Mouse (Mus musculus): ENCODE measurements at regions not wholly inside any gene's neighbourhood (a gene's known extent, or its start where the extent isn't known, plus 50 kb on each side); places are given as distances from the start of the nearest gene placed in this dataset.
"Not testable (repeated sequence)": the region's sequence is repeated elsewhere in the genome, so short reads cannot be mapped to it uniquely, and the experiment has no call there.

DNA sequence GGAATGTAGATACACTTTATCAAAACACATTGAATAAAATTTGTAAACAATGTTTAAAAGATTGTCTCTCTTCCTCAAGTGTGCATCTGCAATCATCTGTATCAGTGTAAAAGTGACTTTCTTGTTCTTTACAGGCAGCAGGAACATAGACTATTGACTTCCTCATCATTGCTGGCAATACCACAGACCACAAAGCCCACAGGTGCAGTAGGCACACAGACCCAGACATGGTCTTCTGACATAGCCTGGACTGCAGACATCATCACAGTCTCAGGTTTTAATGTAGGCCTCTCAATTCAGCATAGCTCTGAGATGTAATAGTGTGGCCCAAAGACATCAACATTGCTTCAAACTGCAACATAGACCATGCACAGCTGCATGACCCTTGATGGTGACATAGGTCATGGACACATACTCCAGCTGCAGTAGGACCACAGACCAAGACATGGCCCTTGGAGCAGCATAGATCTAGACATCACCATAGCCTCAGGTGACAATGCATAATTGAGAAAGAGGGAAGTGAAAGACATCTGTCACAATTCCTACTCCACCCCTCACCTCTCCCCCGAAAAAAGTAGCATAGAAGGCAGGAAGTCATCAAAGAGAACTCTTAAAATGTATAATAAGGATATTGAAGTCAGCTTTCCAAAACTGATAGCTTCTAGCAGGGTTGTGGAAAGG is 74.1 kb upstream of the Speer2 start:
- DNase-seq (ENCODE audit: low spot score in 2 of 2) = no peak

DNA sequence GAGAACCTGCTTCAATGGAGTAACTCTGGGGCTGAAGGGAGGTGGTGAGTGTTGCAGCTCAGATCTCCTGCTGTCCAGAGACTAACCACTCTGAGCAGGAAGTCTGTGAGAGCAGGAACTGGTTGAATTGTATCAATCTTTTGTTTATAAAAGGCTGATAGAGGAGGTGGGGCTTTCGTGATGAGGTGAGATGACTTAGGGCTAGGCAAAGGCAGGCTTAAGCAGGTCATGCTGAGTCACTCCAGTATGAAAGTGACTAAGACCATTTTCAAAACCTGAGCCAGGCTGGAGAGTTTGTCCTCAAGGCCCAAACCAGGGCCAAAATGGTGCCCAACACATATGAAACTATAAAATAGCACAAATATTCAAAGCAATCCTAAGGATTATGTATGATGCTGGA is 80.1 kb upstream of the Speer2 start:
- no peak for DNase-seq (ENCODE audit: low spot score in 2 of 2)

DNA sequence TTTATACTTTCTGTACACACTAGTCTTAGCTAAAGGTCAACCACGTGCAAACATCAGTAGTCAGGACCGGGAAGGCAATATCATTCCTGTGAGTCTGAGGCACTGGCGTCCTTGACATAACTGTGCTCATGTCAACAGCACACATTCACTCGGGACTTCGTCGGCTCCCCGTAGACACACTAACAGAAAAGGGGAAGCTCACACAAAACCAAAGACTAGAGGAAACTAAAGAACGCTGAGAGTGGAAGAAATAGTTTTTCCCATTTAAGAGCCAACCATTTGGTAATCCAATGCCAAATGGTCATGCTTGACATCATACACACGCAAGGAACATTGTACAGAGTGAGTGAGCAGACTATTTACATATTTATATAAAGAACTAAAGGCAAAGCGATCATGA is 85.2 kb upstream of the Speer2 start:
- DNase-seq (ENCODE audit: low spot score in 2 of 2) = no peak

DNA sequence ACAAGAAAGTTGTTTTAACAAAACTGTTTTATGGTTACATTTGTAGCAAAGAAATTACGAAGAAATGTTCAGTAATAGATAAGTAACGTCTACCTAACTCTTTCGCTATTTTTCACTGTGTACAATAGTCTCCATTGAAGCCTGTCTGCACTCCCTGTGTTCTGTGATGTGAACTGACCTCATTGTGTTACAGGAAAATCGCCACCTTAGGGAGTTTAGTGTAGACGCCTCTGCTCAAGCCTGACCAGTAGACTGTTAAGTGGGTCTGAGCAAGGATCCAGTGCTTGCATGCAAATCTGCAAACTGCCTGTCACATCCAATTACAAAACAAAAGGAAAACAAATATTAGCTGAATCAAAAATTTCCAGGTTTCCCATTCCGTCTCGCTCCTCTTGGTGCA is 85.8 kb upstream of the Speer2 start:
- no peak for DNase-seq (ENCODE audit: low spot score in 2 of 2)

DNA sequence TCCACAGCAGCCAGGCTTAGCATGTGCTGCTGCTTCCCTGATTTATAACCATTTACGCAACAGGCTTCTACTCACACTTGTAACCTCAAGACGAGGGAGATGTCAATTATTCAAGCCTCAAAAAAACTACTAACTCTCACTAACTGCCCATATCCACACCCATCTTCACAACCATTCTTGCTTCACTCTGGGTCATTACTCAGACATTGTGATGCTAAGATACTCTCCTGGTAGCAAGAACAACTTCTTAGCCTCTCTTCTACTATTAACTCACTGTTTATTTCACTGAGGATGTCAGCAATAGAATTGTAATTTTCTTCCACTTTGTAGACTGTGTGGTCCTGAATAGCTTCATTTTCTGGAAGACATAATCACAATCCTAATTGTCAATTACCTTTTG is 88.0 kb upstream of the Speer2 start:
- no peak for DNase-seq (ENCODE audit: low spot score in 2 of 2)

DNA sequence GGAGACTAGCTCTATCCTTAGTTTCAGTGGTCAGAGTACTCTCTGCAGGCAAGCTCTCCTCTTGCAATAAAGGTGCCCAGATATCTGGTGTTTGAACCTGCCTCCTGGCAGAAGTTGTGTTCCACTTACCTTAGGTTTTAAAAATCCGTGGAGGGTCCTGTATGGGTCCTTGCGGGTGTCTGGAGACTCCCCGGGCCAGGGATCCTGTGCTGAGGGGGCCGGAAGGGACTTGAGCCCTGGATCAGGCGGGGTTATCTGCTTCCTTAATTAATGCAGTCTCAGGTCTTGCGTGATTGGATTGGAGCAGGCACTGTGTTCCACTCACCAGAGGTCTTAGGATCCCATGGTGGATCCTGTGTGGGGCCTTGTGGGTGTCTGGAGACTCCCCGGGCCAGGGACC is 103.0 kb upstream of the Speer2 start:
- not testable (repeated sequence) for DNase-seq (ENCODE audit: low spot score in 2 of 2)

DNA sequence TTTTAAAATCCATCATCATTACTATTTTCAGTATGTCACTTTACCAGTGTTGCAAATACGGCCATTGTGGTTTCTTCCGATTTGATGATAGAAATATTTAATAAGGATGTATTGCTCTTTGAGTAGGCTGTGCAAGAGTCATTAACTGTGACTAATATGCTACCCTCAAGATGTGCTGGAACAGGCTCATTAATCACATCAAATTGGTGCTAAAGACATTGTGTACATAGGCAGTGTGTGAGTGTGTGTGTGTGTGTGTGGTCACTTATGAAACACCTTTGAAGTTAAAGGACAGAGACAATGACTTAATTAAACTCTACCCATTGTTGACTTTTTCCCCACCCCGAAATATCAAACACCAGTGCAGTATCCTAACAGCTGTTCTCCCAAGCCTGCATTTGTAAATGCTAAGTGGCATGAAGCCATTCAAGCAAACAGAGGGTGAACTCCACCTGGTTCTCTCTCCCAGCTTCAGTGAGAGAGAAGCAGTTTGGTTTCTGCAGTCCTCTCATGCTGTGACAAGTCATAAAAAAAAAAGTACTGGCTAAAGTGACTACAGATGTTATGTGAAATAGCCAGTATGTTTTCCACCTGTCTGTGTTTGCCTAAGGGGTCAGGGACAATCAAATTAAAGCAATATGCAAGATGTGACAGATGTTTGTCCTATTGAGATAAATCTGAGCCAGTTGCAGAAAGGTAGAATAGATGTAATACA is 116.4 kb upstream of the Speer2 start:
- DNase-seq (ENCODE audit: low spot score in 2 of 2) = no peak

DNA sequence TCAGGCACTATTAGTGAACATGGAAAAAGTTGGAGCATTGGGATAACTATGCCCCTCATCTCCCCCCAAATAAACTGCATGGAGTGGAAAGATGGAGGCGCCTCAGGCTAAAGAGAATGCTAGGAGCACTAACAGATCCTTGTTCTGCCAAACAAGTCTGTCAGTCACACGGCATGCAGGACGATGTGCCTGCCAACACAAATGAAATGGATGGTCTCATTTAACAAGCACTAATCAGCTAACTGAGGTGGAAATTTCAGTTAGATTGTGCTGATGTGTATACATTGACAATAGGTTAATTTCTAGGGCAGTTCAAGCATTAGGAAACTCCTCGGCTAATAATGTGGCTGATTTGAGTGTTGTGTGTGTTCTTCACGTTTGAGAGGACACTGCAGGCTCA is 120.8 kb upstream of the Speer2 start:
- no peak for DNase-seq (ENCODE audit: low spot score in 2 of 2)

DNA sequence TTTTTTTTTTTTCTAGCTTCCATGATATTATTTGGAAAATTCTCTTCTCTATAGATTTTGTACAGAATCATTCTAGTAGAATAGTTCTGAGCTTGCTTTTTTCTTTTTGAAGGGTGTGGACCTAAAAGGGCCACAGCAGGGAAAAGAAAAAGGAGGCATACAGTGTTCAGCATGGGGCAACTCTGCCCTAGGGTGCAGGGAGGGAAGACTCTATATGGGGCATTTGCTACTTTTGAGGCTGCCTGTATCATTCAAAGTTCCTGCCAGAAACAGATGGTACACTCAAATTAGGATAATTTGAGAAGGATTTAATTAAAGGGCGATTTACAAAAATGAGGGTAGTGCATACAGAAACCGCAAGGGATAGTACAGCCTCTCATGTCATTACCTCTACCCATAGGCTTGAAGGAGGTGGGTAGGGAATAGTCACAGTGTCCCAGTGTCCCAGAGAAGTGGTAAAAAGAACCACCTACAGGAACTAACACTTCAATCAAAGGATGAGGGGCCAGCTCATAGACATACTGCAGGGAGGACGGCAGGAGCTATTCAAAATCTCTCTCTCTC is 128.4 kb upstream of the Speer2 start:
- no peak for DNase-seq (ENCODE audit: low spot score in 2 of 2)

DNA sequence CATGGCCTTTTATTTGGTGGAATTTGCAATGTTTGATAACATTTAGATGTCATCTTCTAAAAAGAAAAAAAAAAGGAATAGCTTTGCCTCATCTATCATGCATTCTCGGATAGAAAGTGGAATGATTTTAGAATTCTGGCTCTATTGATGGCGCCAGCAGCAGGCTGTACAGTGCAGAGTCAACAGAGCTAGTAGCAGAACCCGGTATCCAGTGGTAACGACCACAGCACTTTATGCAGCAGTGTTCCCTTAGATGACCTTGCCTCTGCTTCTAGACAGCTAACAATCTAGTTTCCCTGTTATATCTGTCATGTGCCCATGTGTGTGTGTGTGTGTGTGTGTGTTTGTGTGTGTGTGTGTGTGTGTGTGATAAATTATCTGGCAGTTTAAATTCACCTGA is 129.2 kb upstream of the Speer2 start:
- DNase-seq (ENCODE audit: low spot score in 2 of 2) = no peak

DNA sequence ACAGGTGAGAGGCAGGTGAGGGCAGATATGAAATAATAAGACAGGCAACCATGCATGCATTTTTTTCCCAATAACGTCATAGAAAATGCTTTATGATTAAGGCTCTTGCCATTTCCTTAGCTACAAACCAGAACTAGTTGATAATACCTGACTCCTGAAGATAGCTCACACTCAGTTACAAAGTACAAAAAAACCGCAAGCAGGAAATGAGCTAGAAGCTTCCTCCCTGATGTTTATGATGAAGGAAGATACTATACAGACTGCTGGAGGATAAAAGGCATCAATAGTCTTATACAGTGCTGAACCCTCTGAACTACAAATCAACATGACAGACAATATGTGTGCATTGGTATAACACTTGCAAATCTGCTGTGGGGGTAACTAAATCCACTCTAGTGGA is 143.3 kb upstream of the Speer2 start:
- no peak for DNase-seq (ENCODE audit: low spot score in 2 of 2)

DNA sequence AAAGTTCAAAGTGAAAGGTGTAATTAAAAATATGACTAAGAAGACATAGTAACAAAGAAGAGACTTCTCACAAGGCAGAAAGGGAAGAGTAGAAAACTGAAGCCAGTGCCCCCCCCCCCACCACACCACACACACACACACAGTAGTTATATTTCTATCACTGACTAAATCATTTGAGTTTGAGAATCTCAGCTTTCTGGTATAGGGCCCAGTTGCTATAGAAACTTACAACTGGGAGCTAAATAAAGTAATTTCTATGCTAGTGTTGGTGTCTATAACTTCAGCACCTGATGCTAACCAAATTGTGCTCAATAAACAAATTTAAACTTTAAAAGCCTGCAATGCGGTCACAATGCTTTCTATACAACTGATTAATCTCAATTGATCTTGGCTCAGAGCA is 153.4 kb upstream of the Speer2 start:
- DNase-seq (ENCODE audit: low spot score in 2 of 2) = no peak

DNA sequence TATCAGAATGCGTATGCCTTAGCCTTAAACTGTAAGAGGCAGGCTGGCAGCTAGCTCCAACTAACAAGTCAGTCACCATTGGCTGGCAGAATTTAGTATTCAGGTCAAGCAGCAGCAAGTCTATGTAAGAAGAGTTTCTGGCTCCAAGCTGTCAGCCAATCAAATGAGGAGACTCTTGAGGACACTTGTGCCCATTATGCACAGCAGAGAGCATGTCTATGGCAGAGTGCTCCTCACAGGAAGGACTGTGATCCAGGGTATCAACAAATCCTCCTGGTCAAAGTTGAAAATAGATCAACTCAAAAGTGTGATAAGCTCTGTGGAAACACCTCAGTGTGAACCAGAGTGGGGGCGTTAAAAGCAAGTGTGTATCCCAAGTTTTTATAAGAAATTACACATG is 156.0 kb upstream of the Speer2 start:
- DNase-seq (ENCODE audit: low spot score in 2 of 2) = no peak

DNA sequence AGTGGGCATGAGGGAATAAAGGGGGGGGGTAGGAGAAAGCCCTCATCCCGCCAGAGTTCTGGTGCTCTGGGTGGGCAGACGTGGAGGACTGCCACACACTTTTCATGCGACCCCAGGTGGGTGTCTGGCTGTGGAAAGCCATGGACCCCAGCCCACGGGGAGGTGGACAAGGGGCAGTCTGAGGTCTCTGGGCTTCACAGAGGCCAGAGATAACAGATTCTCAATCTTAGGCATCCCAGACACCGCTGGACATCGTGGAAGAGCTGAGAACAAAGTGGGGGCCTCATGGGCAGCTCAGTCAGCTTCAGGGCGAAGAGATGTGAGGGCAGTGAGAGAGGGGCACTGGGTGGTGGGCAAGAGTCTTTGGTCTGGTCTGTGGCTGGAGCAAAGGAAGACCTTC is 157.9 kb upstream of the Speer2 start:
- DNase-seq (ENCODE audit: low spot score in 2 of 2) = no peak

DNA sequence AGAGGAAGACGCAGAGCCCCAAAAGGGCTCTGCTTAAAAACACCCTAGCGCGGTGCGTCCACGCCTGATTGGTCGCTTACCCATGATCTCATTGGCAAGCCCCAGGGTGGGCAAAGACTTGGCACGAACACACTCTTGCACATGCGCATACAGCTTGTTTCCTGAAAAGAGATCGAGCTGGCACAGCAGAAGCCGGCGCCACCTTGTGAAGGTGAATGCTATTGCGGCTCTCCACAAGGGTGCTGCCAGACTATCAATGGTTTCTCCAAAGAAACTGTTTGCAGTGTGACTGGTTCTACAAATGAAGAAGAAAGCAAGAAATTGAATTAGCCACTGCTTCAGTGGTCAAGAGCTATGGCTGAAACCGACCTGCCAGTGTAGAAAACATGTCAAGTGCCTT is 165.1 kb upstream of the Speer2 start:
- DNase-seq (ENCODE audit: low spot score in 2 of 2) = peak; percentile 5 to 21

DNA sequence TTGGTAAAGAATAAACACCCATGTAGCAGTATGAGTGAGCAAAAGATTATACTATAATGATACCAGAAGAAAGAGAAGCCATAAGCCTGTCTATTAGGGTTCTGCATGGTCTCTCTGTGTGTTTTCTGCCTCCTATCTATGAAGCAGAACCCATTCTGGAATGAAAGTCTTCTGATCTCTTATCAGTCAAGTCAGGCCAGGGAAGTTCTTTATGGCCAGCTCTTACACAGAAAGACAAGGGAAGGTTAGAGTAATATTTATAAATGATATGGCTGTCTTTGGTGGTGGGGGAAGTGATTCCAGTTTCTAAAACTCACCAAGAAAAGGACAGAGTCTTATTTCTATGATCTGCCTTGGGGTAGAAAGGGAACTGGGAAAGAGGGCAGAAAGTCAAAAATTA is 182.0 kb upstream of the Speer2 start:
- DNase-seq (ENCODE audit: low spot score in 2 of 2) = no peak

DNA sequence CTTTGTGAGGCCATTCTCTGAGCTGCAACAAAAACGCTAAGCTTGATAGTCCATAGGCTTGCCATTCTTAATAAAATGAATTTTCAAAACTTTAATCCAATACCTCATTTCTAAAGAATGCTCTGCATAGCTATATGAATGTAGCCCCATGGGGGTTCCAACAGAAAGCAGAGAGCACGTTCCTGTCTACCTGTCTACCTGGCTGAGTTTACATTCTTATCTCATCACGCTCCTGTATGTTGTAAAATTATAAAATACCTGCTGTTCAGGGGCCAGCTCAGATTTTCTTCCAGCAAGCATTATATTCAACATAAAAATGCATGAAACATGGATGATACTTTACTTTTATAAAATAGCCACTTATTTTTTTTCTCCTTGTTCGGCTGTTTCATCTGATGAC is 182.5 kb upstream of the Speer2 start:
- DNase-seq (ENCODE audit: low spot score in 2 of 2) = no peak

DNA sequence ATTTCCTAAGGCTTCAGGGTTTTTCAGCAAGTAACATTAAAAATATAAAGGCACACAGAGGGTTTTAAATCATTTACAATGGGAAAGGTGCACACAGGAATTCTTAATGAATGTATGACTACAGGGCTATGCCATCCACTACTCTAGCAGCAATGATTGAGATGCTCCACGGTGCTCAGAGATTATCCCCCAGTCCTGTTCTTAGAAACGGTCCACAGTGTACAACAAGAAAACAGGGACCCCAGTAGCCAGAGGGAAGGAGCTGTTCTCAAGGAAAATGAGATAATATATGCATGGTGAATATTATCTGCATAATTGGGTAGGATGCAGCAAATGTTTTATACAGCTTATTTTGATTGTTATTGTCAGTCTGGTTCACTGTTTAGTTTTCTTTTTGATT is 186.3 kb upstream of the Speer2 start:
- no peak for DNase-seq (ENCODE audit: low spot score in 2 of 2)

DNA sequence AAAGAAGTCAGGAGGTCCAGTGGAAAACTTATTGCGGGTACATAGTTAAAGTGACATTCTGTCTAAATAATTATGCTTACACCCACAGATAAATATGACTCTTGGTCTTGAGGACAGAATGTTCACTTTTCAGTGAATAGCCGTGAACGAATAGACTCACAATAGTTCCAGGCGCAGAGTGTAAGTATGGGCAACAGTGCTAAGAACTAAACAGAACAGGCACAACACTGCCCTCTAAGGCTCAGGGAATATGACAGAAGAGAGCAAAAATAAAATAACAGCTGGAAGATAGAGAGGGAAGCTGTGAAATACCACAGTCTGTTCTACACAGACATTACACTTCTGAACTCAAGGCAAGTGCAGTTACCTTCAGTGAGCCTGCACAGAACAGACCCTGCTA is 207.9 kb upstream of the Speer2 start:
- DNase-seq (ENCODE audit: low spot score in 2 of 2) = no peak

DNA sequence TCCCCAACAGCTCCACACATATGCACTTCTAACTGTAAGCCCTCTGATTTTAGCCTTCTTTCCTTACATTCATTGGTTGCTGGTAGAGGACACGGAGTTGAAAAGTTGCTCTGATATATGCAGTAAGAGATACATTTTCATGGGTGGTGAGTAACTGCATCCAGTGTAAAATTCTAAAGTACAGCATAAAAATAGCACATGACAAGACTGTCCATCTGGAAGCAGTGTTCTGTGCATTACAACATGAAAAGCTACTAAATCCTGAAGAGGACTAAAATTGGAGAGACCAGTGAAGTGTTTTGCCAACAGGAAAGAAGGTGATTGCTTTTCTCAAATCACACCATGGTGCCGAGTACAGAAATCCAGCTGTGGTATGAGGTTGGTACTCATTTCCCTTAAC is 210.2 kb upstream of the Speer2 start:
- DNase-seq (ENCODE audit: low spot score in 2 of 2) = no peak

DNA sequence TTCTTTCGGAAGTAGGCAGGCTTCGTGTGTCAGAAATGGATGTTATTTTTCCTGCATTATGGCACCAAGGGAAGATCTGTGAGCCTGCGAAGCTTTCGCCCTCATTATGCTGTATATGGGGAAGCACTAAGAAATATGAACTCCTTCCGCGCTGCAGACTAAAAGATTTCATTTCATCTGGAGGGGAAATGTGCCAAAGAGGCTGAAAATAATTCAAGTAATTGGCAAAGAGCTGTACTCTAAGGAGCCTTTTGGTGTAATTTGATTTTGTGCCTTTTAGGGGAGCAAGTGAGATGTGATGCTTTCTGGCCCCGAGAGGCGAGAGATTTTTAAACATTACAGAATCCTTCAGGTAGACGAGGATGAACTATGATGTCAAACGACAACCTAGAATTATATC is 216.0 kb upstream of the Speer2 start:
- no peak for DNase-seq (ENCODE audit: low spot score in 2 of 2)

DNA sequence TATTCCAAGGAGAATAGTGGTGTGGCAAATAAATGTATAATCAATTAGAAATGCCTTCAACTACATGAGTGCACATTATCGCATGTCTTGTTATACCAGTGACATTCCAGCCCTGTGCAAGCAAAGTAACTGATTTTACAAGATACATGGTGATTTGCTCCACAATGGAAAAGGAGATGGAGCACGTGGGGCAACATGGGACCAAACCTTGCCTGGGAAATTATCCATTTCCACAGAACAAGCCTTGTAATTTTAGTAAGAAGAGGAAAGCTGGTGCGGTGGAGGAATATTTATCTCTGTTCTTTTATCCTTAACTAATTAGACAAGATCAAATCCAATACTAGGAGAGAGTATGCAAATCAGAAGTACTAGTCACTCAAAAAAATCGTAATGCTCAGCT is 222.5 kb upstream of the Gbe1 start:
- no peak for DNase-seq (ENCODE audit: low spot score in 2 of 2)

DNA sequence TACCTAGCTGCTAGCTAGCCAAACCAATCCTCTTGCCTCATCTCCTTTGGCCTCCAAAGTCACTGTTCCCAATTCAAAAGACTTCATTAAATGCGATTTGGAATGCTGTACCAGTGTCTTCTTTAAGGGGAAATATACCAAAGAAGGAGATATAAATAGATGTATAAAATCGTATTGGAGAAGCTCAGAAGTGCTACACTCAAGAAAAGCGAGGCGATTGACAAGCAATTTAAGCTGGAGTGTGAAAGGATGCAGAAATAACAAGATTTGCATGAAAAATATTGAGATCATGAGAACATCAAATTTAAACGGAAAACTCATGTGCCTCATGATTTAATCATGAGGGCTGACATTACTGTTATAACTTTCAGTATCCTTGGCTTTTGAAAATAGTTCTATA is 221.8 kb upstream of the Gbe1 start:
- DNase-seq (ENCODE audit: low spot score in 2 of 2) = no peak

DNA sequence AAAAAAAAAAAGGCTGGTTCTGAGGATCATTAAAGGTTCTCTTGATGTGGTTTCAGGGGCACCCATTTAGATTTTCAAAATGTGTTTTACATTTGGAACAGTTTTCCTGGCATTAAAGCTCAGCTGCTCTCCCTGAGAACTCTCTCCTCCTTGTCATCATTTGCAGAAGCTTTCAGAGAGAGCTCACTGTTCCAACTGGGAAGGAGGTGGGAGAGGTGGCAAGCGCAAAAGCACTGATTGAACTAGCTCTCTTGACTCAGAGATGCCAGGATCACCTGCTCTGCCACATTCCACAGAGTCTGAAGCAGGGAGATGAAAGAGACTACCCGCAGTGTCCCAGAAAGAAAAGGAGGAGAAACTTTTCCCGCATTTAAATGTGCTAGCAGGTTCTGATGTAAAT is 220.5 kb upstream of the Gbe1 start:
- DNase-seq (ENCODE audit: low spot score in 2 of 2) = no peak

All from cerebellum, postnatal 4 days (tissue).